Mouse (Mus musculus) hindbrain, embryonic 13.5 days (tissue): ENCODE data around the gene Olfr315. TPM values are rescaled to one million over a fixed set of nuclear protein-coding genes. Genes with fewer than 3 reads are reported as not detected.
"Not testable (repeated sequence)": the region's sequence is repeated elsewhere in the genome, so short reads cannot be mapped to it uniquely, and the experiment has no call there.

Source experiments
- ATAC-seq: fragments of 200-750 bp; cut with Nextera tagmentation; 2 replicates; pipeline ENCODE4 v1.8.0; 2017; ENCODE audit warnings: moderate TSS enrichment; ENCODE audit not compliant: low FRiP score
- H3K27ac ChIP-seq: fragments of 300-500 bp; sonication (generic); 2 replicates; pipeline ENCODE4 v1.5.1; 2015; ENCODE audit warnings: inconsistent platforms, mild to moderate bottlenecking, moderate library complexity
- H3K27me3 ChIP-seq: fragments of 300-500 bp; sonication (generic); 2 replicates; pipeline ENCODE4 v1.6.1; 2015; ENCODE audit warnings: mild to moderate bottlenecking, inconsistent platforms
- H3K36me3 ChIP-seq: fragments of 300-500 bp; sonication (generic); 2 replicates; pipeline ENCODE4 v1.6.1; 2015; ENCODE audit warnings: mild to moderate bottlenecking, inconsistent platforms
- H3K4me1 ChIP-seq: fragments of 300-500 bp; sonication (generic); replicated peaks from 2 replicates; pipeline ENCODE4 v1.6.1; 2015; ENCODE audit warnings: inconsistent platforms
- H3K4me2 ChIP-seq: fragments of 300-500 bp; sonication (generic); 2 replicates; pipeline ENCODE4 v1.6.1; 2015; ENCODE audit warnings: inconsistent platforms, mild to moderate bottlenecking, moderate library complexity
- H3K4me3 ChIP-seq: fragments of 300-500 bp; sonication (generic); 2 replicates; pipeline ENCODE4 v1.5.1; 2015; ENCODE audit warnings: mild to moderate bottlenecking, inconsistent platforms
- H3K9ac ChIP-seq: fragments of 300-500 bp; sonication (generic); 2 replicates; pipeline ENCODE4 v1.6.1; 2015; ENCODE audit warnings: mild to moderate bottlenecking, inconsistent platforms
- H3K9me3 ChIP-seq: fragments of 300-500 bp; sonication (generic); 2 replicates; pipeline ENCODE4 v1.6.1; 2016; ENCODE audit warnings: inconsistent platforms
- WGBS: fragments of 180-500 bp; shearing (Covaris S2); methylation state at CpG from one replicate; pipeline ENCODE4 v1.1.7; 2015; 5-methylcytosine and 5-hydroxymethylcytosine counted together
- polyA plus RNA-seq: library from polyadenylated mRNA; unstranded; fragments of >200 nt; fragmentation: Nextera tagmentation; extraction: Ambion mirVana; gene quantifications from 2 replicates; pipeline ENCODE4 v1.2.1, GENCODE M21; 2015

Gene Olfr315
- not detected in 2 replicates for polyA plus RNA-seq

DNA sequence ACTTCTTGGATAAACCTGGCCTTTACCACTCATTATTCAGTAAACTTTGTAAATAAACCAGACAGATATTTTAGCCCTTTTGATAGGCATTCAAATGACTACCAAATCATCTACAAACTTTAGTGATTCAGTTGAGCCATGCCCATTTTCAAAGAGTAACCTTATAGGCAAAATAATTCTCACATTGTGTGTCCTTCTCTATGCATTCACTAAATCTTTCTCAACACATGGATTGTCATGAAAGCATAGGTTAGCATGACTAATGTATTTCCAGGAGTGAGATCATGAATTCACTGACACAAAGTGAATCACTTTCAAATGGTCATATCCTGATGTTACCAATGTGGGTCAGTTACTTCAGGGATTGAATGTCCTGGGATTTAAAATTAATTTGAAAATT is at the start of gene Olfr315:
Gene Olfr315, plus strand, starts transcription at position 301 of the 400 bp plus-strand sequence.
- Histone ChIP-seq H3K4me1 (no peaks in the 10 kb centered on the region), H3K27me3 (no peaks in the 10 kb centered on the region), H3K36me3 (no peaks in the 10 kb centered on the region), H3K4me2 (no peak within 1 kb of the TSS), H3K27ac (no peak within 1 kb of the TSS), H3K9me3 (no peaks in the 10 kb centered on the region), H3K9ac (no peak within 1 kb of the TSS), H3K4me3 (no peak within 1 kb of the TSS)
- ATAC-seq = no peak

DNA sequence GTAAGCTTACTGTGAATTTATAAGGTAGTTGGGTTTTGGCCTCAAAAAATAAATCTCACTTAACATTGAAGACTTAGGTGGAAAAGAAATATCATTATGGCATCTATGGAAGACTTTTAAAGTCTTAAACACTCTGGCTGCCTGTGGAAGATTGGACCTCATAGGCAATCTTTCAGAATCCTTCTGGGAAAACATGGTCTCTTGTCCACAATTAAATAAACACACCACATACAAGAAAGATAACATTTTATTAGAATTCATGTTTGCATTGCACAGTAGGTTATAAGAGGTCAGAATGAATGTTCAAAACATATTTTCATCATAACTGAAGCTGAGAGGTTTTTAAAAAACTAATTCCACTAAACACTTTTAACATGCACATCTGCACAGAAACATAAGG is 49.1 kb upstream of the Olfr315 start, which contains the start of gene Olfr318:
Gene Olfr318, minus strand, starts transcription at position 101 of the 400 bp plus-strand sequence.
- Histone ChIP-seq H3K27me3 (no peaks in the 10 kb centered on the region), H3K36me3 (no peaks in the 10 kb centered on the region), H3K9ac (no peak within 1 kb of the TSS), H3K4me3 (no peak within 1 kb of the TSS), H3K27ac (no peak within 1 kb of the TSS), H3K4me2 (no peak within 1 kb of the TSS), H3K4me1 (no peaks in the 10 kb centered on the region), H3K9me3 (no peaks in the 10 kb centered on the region)
- no peak for ATAC-seq

DNA sequence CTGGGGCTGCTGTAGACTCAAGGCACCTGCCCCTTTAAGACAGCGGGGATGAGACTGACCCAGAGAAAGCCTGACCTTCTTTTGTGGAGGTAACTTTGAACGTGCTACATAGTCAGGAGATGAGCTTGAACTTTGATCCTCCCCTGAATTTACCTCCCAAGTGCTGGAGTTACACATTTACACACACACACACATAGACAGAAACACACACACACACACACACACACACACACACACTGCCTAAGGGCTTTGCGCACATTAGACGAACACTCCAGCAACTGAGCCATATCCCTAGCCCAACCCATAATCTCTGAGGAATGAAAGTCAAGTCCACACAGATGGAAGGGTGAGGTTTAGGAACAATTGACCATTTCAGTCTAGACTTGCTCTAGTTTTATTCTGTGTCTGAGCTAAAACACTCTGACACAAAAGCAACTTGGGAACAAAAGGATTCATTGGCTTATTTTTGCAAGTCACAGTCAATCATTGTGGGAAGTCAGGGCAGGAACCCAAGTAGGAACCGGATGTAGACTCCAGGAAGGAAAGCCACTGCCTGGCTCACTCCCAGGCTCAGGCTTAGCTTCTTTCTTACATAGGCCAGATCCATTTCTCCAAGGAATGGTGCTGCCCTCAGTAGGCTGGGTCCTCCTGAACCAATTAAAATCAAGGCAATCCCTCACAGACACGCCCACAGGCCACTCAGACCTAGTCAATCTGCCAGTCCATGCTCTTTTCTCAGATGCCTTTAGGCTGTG is 44.9 kb upstream of the Olfr315 start:
- not testable (repeated sequence) for H3K36me3 ChIP-seq, H3K4me2 ChIP-seq, H3K27me3 ChIP-seq, H3K9ac ChIP-seq, H3K4me3 ChIP-seq, H3K27ac ChIP-seq, H3K4me1 ChIP-seq, ATAC-seq, H3K9me3 ChIP-seq
- WGBS = 86% methylated on average over 6 of the region's 6 CpGs

DNA sequence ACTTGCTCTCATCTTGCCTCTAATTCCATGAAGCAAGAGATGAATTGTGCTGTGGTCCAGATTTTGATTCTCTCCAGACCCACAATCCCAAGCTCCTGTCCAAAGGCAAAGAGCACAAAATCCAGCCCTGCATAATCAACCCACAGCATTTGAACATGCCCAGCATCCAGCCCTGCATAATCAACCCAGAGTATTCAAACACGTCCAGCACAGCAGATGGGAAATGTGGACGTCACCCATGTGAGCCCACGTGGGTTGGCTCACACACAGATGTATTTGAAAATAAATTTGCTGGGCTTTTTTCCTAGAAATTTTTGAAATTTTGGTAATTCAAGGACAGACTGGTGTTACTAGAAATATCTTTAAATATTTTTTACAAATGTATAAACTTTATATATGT is 39.6 kb upstream of the Olfr315 start:
- no peaks in the 10 kb centered on the region for H3K9me3 ChIP-seq
- H3K27me3 ChIP-seq = no peaks in the 10 kb centered on the region
- no peak overlapping the region for H3K4me2 ChIP-seq
- no peak overlapping the region for H3K9ac ChIP-seq
- 48% methylated on average over 3 of the region's 3 CpGs for WGBS
- H3K27ac ChIP-seq = no peak overlapping the region
- H3K4me3 ChIP-seq = no peak overlapping the region
- ATAC-seq = no peak
- no peaks in the 10 kb centered on the region for H3K4me1 ChIP-seq
- no peaks in the 10 kb centered on the region for H3K36me3 ChIP-seq

DNA sequence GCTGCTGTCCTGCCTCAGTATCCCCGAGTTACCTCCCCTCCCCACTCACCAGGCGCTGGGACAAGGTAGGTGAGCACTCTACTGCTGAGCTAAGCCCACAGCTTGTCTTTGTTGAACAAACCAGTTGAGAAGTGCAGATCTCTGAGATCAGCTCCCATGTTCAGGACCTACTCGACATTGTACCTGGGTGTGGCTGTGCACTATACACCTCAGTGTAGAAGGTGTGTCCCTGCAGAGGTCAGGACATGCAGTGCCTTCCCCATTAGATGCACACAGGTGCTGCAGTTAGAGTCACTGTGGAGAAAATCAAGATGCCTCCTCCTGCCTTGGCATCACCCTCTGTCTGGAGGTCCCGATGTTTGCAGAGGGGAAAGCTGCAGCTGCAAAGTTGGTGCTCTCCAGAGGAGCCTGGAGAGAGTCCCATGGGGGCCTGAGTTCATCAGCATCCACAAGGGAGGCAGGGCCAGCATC is 34.2 kb upstream of the Olfr315 start, which contains the start of gene Olfr317:
Gene Olfr317, minus strand, starts transcription at position 421 of the 471 bp plus-strand sequence.
- Histone ChIP-seq H3K4me3 (no peak within 1 kb of the TSS), H3K36me3 (no peaks in the 10 kb centered on the region), H3K9me3 (no peaks in the 10 kb centered on the region), H3K9ac (no peak within 1 kb of the TSS), H3K27ac (no peak within 1 kb of the TSS), H3K4me2 (no peak within 1 kb of the TSS), H3K27me3 (no peaks in the 10 kb centered on the region), H3K4me1 (no peaks in the 10 kb centered on the region)
- ATAC-seq = no peak
- WGBS = 79% methylated on average over 4 of the region's 4 CpGs

GRCm38 (mm10) chr11:58751096-58751495 is 21.9 kb upstream of the Olfr315 start:
- H3K4me1 ChIP-seq, H3K9ac ChIP-seq, H3K27ac ChIP-seq, H3K9me3 ChIP-seq, H3K36me3 ChIP-seq, H3K4me3 ChIP-seq, ATAC-seq, H3K4me2 ChIP-seq, H3K27me3 ChIP-seq: not testable (repeated sequence)
- 86% methylated on average over 18 of the region's 18 CpGs for WGBS

- Histone ChIP-seq H3K36me3 (no peaks in the 10 kb centered on the region), H3K4me3 (no peak within 1 kb of the TSS), H3K4me2 (no peak within 1 kb of the TSS), H3K4me1 (no peaks in the 10 kb centered on the region), H3K27me3 (no peaks in the 10 kb centered on the region), H3K27ac (no peak within 1 kb of the TSS), H3K9ac (no peak within 1 kb of the TSS), H3K9me3 (no peaks in the 10 kb centered on the region)
- WGBS = 90% methylated on average over 2 of the region's 2 CpGs
- no peak for ATAC-seq
Observed at GRCm38 (mm10) chr11:58752434-58752833, 20.6 kb upstream of the Olfr315 start, which contains the start of gene Olfr316. Olfr316 (plus strand) TSS chr11:58752734.

- ATAC-seq = no peak
- H3K27ac ChIP-seq = no peak within 1 kb of the TSS
- no peaks in the 10 kb centered on the region for H3K36me3 ChIP-seq
- H3K4me1 ChIP-seq = no peaks in the 10 kb centered on the region
- no peaks in the 10 kb centered on the region for H3K9me3 ChIP-seq
- no peak within 1 kb of the TSS for H3K4me2 ChIP-seq
- H3K4me3 ChIP-seq = no peak within 1 kb of the TSS
- WGBS = 86% methylated on average over 6 of the region's 6 CpGs
- no peaks in the 10 kb centered on the region for H3K27me3 ChIP-seq
- H3K9ac ChIP-seq = no peak within 1 kb of the TSS
Observed at GRCm38 (mm10) chr11:58782480-58783089, 9.6 kb downstream of the Olfr315 start, which contains the start of gene Olfr314. Olfr314 (plus strand) TSS chr11:58782952.

DNA sequence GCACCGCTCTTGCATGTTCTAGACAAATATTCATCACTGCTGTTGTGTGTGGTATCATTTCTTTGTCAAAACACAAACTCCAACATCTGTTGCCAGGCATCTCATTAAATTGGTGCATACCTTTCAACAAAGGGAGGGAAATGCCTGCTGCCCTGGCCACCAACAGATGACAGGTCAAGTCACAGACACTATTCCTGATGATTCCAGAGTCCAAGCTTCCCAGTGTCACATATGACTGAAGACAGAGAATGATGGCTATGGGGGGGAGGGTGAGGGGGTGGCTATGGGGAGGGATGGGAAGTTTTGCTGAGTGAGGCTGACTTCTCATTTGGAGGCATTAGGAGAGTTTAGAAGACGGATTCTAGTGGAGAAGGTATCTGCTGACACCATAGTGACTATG is 11.2 kb downstream of the Olfr315 start:
- ATAC-seq = no peak

DNA sequence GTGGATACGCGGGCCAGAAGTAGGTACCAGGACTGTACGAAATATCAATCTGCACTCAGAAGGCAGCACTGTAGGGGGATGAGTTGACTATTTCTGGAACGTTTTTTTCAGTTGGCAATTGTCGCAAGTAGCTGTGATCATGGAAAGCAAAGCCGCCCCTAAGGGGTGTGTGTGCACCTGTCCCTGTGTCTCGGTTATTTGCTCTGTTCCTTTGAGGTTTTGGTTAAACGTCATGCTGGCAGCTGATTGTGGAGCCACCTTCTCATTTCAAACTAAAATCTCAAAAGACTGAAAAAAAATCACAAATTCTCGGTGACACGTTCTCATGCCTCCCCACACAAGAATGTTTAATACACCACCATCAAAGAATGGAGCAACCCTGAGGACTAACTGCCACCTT is 14.7 kb downstream of the Olfr315 start:
- no peak overlapping the region for H3K9ac ChIP-seq
- peaks cover 5% of the 10 kb centered on the region; the same call in 1 of the 2 replicates for H3K4me1 ChIP-seq
- no peak overlapping the region for H3K4me3 ChIP-seq
- H3K36me3 ChIP-seq = no peaks in the 10 kb centered on the region
- no peak overlapping the region for H3K4me2 ChIP-seq
- H3K9me3 ChIP-seq = no peaks in the 10 kb centered on the region
- H3K27me3 ChIP-seq = no peaks in the 10 kb centered on the region
- 86% methylated on average over 10 of the region's 10 CpGs for WGBS
- H3K27ac ChIP-seq = no peak overlapping the region
- ATAC-seq = no peak

More for the DNA sequence above, 11.2 kb downstream of the Olfr315 start:
- no peak overlapping the region for H3K9ac ChIP-seq
- no peak overlapping the region for H3K27ac ChIP-seq
- no peaks in the 10 kb centered on the region for H3K36me3 ChIP-seq
- H3K4me2 ChIP-seq = no peak overlapping the region
- 72% methylated on average over 2 of the region's 2 CpGs for WGBS
- H3K27me3 ChIP-seq = no peaks in the 10 kb centered on the region
- H3K4me3 ChIP-seq = no peak overlapping the region
- H3K4me1 ChIP-seq = peaks cover under 1% of the 10 kb centered on the region; the same call in 1 of the 2 replicates
- no peaks in the 10 kb centered on the region for H3K9me3 ChIP-seq

DNA sequence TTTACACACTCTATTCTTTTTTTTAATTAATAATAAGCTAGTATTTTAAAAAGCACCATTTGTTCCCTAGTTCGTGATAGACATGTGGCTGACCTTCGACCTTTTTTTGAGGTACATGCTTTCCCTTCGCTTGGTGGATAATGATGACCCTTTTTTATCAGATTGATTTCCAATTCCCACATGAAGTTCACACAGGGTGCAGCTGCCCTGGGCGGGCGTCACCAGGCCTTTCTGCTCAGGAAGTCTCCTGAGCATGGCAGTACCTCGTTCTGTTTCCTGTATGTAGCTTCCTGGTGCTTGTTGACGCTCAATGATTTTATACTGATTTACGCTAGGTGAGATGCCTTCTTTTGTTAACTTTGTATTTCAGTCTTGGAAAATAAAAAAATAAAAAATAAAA is 15.4 kb downstream of the Olfr315 start:
- no peak overlapping the region for H3K4me3 ChIP-seq
- no peak overlapping the region for H3K4me2 ChIP-seq
- ATAC-seq = no peak
- no peaks in the 10 kb centered on the region for H3K27me3 ChIP-seq
- H3K9me3 ChIP-seq = no peaks in the 10 kb centered on the region
- no peak overlapping the region for H3K9ac ChIP-seq
- H3K36me3 ChIP-seq = no peaks in the 10 kb centered on the region
- no peak overlapping the region for H3K27ac ChIP-seq
- H3K4me1 ChIP-seq = peaks cover 5% of the 10 kb centered on the region; the same call in 1 of the 2 replicates
- WGBS = 80% methylated on average over 8 of the region's 8 CpGs

GRCm38 (mm10) chr11:58789532-58789931 is 16.5 kb downstream of the Olfr315 start:
- H3K4me2 ChIP-seq = no peak overlapping the region
- H3K9me3 ChIP-seq = no peaks in the 10 kb centered on the region
- H3K36me3 ChIP-seq = no peaks in the 10 kb centered on the region
- peaks cover 5% of the 10 kb centered on the region; the same call in 1 of the 2 replicates for H3K4me1 ChIP-seq
- no peak overlapping the region for H3K27ac ChIP-seq
- no peak overlapping the region for H3K4me3 ChIP-seq
- H3K27me3 ChIP-seq = no peaks in the 10 kb centered on the region
- WGBS = 19% methylated on average over 3 of the region's 3 CpGs
- no peak overlapping the region for H3K9ac ChIP-seq
- no peak for ATAC-seq
